ENCODE assay signal across 20 mouse cellular contexts in genomic region chr1:160464148-160464547, GRCm38 (mm10).
"Had no signal": no experiment of that assay in that cellular context is flagged by ENCODE, and none has a peak within 500 bp of the region (broad histone marks: within the 10 kb centered on the region; RNA-seq: fewer than 3 reads in every experiment).

No protein-coding gene starts in this region.

- H3K4me3 ChIP-seq: liver, embryonic 13.5 days; liver, embryonic 15.5 days; lung, embryonic 15.5 days; megakaryocyte, embryonic 14.5 days; midbrain, embryonic 13.5 days; midbrain, embryonic 15.5 days; neural tube, embryonic 12.5 days had no signal

- H3K36me3 ChIP-seq: liver, embryonic 13.5 days; liver, embryonic 15.5 days; lung, embryonic 15.5 days; midbrain, embryonic 13.5 days; midbrain, embryonic 15.5 days; neural tube, embryonic 12.5 days had no signal

- H3K9ac ChIP-seq: liver, embryonic 13.5 days; liver, embryonic 15.5 days; liver, postnatal 0 days; lung, embryonic 15.5 days; midbrain, embryonic 13.5 days; midbrain, embryonic 15.5 days; neural tube, embryonic 12.5 days had no signal

- ATAC-seq: liver, postnatal 0 days; lung, postnatal 0 days; midbrain, embryonic 13.5 days; midbrain, embryonic 15.5 days had no signal

- H3K27me3 ChIP-seq: liver, embryonic 13.5 days; liver, embryonic 15.5 days; lung, embryonic 15.5 days; megakaryocyte, embryonic 14.5 days; midbrain, embryonic 13.5 days; midbrain, embryonic 15.5 days; neural tube, embryonic 12.5 days had no signal

- DNase-seq: liver, embryonic 13.5 days; liver, postnatal 0 days; lung, adult 2 months; lung, postnatal 14 days; lung, postnatal 36 days; right cerebral cortex, postnatal 25 days; right cerebral cortex, postnatal 4 days; spleen, adult 18-20 months; thymus, adult 18-20 months; thymus, postnatal 14 days; thymus, postnatal 36 days had no signal

- H3K4me2 ChIP-seq: liver, embryonic 13.5 days; liver, embryonic 15.5 days; lung, embryonic 15.5 days; midbrain, embryonic 11.5 days; midbrain, embryonic 13.5 days; midbrain, embryonic 15.5 days; neural tube, embryonic 12.5 days had no signal

- H3K4me1 ChIP-seq: liver, embryonic 13.5 days; liver, embryonic 15.5 days; midbrain, embryonic 13.5 days; midbrain, embryonic 15.5 days; neural tube, embryonic 12.5 days had no signal

- H3K9me3 ChIP-seq: liver, embryonic 13.5 days; liver, embryonic 15.5 days; lung, embryonic 15.5 days; megakaryocyte, embryonic 14.5 days; midbrain, embryonic 13.5 days; midbrain, embryonic 15.5 days; neural tube, embryonic 12.5 days had no signal

- H3K27ac ChIP-seq: liver, embryonic 13.5 days; liver, embryonic 15.5 days; lung, embryonic 15.5 days; macrophage; midbrain, embryonic 13.5 days; midbrain, embryonic 15.5 days; neural tube, embryonic 12.5 days had no signal
